Mouse (Mus musculus): Measurements from ENCODE around the gene G6pc3. TPM values are rescaled to one million over a fixed set of nuclear protein-coding genes. Genes with fewer than 3 reads are reported as not detected.
A peak's percentile ranks its signal among the peaks of the same experiment; 100 is the strongest.

G6pc3 gene
- total RNA-seq, 2 experiments from 2014 or later: 45.1 to 47.3 TPM

DNA sequence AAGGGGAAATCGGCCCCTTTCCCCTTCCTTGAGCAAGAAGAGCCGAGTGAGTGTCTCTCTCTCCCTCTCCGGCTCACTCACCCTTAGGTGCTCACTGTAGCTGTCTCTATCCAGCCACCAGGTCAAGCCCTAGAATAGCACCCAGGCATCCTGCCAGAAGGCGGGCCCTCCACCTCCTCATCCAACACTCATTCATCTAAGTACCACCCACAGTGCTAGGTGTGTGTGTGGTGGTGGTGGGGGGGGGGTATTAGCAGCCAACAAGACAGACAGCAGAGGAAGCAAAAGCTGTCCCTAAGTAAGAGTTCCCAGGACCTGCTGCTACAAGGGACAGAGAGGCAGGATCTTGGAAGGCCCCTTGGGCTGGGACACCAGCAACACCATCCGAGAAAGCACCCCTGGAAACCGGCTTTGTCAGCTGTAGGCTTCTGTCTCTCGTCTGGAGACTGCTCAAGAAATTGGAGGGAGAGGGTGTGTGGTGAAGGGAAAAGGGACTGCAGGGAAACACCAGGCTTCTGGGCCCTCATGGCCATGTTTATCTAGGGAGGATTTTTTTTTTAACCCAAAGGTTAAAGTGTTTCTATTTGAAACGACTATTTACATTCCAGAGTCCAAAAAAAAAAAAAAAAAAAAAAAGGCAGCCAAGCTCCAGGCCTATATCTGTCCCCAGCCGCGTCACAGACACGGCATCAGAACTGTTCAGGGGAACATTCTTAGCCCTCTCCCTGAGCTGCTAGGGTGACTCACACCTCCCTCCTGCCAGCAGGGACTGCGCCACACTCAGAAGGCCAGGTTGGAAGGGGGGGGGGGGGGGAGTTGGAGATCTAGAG, 26.9 kb downstream of the G6pc3 start:
- peak; percentile 55 to 71 for DNase-seq
- intact Hi-C loops (cut with DNase I): loop anchor here (5.0 kb wide), 2 partner anchors 216 to 234 kb away; partner anchors contain the start of genes Cfap97d1 and Grn

DNA sequence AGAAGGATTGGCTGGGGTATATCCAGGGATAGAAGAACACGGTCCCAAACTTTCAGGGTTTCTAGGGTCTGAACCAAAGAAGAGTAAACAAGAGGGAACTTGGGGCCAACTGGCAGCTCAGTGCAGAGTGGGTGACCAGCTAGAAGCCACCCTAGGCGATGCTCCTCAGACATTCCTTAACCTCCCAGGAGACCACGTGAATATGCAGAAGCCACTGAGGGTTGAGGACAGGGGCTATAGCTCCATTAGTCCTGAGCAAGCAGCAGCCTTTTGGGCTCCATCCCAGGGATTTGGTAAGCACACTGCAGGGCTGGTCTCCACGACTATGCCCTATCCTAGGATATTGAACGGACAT, 27.4 kb downstream of the G6pc3 start:
- DNase-seq: no peak
- intact Hi-C loops (cut with DNase I): loop anchor here (5.0 kb wide), 2 partner anchors 215 to 235 kb away; partner anchors contain the start of genes Cfap97d1 and Grn

DNA sequence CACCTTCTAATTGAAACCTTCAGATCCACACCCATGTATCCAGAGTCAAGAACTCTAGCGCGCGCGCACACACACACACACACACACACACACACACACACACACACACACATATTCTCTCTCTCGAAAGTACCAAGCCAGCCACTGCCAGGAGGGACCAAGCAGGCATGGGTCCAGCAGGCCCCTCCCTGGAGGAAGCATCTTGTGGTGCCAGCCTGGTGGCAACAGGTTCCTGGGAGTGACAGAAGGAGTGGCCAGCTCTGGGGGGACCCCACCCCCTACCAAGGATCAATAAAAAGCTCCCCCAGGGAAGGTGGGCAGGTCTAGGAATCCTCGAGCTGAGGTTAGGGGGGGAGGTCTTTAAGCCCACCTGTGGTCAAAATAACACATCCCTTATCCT, 28.0 kb downstream of the G6pc3 start:
- no peak for DNase-seq
- intact Hi-C loops (cut with DNase I): loop anchor here (5.0 kb wide), 2 partner anchors 215 to 235 kb away; partner anchors contain the start of genes Cfap97d1 and Grn

DNA sequence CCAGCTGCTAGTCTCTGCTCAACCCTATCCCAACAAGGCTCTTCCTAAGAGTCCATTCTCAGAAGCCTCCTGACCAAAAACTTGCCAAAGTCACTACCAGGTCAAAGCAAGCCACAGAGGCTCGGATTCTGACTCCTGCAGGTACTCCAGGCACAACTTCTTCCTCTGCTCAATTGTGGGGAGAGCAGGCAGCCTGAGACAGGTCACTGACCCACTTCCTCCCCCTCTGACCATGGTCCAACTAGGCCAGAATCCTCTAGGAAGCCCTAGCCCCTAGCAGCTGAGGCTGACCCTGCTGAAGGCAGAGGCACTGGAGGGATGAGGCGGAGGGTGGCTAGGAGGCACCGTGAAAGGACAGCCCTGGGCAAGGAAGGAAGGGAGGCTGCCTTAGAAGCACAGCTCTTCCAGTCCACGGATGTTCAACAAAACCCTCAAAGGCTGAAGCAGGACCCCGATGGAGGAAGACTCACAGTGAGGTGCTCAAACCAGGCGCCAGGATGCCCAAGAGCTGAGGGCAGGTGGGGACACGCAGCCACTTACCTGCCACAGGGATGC, 28.5 kb downstream of the G6pc3 start:
- DNase-seq: no peak

DNA sequence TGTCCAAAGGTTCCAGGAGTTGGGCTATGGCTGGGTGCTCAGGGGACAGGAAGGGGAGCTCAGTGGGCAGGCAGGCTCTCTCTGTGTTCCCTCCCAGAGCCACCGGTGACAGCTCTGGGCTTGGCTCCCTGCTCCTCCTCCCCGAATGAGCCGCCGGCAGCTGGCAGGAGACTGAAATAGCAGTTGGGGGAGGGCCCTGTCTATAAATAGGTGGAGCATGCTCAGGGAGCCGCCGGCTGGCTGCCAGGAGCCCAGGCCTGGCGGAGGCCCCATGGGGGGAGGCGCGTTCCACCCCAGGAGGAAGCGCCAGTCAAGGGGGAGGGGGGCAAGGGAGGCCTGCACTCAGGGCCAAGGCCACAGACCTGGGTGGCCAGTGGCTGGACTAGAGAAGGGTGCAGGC, 29.4 kb downstream of the G6pc3 start:
- DNase-seq: peak; percentile 96 to 97
- intact Hi-C loops (cut with DNase I): loop anchor here (5.0 kb wide), 2 partner anchors 214 to 236 kb away; partner anchors contain the start of genes Cfap97d1 and Grn

More for the DNA sequence above, 28.5 kb downstream of the G6pc3 start:
- intact Hi-C loops (cut with DNase I): loop anchor here (5.0 kb wide), 2 partner anchors 214 to 236 kb away; partner anchors contain the start of genes Cfap97d1 and Grn

DNA sequence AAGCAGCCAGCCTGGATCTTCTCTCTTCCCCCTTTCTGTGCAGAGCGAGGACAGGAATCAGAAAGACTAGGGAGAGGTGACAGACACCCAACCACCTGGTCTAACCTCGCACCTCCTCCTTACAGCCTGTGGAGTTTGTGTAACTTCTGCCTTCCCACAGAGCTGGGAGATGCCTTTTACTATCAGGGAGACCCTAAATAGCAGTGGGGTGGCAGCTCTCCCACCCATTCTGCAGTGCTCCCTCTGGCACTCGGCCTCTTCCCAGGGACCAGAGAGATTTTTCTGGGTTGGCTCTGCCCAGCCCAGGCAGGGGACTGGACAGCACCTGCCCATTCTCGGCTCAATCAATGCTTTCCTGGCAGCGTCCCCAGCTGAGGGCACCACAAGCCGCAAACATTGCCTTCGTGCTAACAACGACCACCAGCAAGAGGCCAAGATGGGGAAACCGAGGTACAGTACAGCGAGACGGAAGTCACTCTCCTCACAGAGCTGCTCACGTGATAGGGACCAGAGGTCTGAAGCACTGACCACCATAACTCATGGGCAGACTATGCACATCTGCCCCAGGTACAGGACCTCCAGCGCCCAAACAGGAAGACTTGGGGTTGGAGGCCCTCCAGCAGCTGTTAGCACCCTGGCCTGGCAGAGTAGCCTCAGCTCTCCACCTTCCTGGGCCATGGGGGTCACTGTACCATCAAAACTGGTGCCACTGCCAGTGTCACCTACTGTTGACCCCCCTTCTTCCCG, 30.0 kb downstream of the G6pc3 start:
- intact Hi-C loops (cut with DNase I): loop anchor here (5.0 kb wide), 2 partner anchors 213 to 237 kb away; partner anchors contain the start of genes Cfap97d1 and Grn
- no peak for DNase-seq

DNA sequence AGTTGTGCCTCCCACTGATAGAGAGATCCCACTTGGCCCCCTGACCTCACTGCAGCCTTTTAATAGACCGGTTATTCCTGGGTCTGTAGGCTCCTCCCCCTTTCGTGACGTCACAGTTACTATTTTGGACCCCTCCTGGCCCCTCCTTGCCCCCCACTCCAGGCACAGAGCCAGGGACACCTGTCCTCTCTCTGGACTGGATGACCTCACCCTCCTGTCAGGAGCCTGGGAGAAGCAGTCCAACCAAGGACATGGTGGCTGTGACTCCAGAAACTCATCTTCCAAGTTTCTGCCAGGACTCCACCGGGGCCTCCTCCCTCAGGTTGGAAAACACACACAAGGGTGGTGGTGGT, 30.6 kb downstream of the G6pc3 start:
- intact Hi-C loops (cut with DNase I): loop anchor here (5.0 kb wide), 2 partner anchors 212 to 238 kb away; partner anchors contain the start of genes Cfap97d1 and Grn
- DNase-seq: peak; percentile 76 to 83

DNA sequence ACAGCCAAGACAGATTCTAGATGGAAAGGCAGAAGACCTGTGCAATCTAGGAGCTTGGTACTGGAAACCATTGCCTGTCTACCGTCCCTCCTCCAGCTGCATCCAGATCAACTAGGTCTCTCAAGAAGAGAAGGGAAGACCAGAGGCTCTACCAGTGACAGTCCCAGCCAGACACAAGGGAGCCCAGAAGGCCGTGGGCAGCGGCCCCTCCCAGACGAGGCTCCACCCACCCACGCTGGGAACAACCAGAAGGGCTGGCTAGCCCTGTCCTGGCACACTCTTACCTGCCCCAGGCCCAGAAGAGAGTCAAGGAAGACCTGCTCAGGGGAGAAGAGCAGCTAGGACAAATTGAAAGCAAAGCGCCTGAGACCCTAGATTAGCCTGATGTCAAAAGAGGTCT, 31.0 kb downstream of the G6pc3 start:
- no peak for DNase-seq
- intact Hi-C loops (cut with DNase I): no loop called here

DNA sequence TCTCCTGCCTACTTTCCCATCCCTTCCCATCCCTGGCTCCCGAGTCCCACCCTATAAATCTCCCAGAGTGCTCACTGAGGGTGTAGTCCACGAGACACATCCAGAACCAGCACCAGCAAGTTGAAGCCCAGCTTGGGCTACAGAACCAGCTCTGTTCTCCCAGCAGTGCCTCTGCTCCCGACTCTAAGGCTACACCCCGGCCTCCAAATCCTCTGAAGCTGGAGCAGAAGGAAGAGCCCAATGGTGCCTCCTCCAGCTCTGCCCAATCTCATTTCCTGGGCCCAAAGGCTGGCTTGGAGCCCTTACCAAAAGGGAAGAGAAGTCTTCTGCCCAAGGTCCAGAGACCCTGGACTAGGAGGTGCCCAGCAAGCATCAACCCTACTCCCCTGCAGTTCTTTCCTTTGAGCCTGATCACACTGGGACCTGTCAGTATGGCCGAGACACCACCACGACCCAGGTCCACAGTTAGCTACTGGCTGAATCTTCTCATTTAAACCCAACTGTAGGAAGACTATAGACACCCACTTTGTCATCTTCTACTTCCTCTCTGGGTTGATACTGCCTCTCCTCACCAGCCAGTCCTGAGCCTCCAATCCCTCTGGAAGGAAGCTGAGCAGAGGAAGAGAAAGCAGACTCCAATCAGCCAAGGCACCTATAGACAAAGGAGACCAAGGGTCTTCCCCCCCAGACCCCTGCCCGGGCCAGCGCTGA, 32.0 kb downstream of the G6pc3 start:
- intact Hi-C loops (cut with DNase I): no loop called here
- DNase-seq: no peak

DNA sequence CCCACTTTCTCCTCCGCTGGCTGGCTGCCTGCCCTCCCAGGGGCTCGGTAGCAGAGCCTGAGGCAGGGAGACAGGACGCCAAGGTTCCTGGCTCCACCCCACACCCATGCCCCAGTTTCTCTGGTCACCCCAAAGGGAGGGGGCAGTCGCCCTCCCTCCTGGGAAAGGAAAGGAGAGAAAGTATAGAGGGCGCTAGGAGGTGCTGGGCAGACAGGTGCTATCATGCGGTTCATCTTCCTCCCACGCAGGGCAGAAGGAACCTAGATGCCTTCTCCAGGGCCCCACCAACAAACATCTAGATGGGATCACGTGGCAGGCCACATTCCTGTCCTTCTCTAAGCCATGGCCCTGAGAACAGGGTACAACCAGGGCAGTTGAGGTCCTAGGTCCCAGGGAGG, 32.5 kb downstream of the G6pc3 start:
- no peak for DNase-seq

DNA sequence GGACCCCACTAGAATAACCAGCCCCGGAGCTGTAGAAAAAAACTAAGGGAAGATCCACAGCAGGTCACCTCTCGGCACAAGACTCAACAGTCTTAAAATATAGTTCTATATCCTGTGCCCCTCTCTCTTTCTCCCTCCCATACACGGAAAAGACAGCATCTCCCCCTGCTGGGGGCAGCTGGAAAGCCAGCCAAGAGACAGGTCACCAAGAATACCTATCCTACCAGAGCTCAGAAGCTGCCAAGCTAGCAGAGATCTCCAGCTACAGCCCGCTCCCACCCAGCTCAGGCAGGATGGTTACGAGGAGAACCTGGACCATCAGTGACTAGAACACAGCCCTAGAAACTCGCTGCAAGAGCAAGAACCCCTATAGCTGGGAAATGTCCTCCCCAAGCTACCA, 33.7 kb downstream of the G6pc3 start:
- intact Hi-C loops (cut with DNase I): no loop called here
- no peak for DNase-seq

More for the DNA sequence above, 32.5 kb downstream of the G6pc3 start:
- intact Hi-C loops (cut with DNase I): no loop called here

DNA sequence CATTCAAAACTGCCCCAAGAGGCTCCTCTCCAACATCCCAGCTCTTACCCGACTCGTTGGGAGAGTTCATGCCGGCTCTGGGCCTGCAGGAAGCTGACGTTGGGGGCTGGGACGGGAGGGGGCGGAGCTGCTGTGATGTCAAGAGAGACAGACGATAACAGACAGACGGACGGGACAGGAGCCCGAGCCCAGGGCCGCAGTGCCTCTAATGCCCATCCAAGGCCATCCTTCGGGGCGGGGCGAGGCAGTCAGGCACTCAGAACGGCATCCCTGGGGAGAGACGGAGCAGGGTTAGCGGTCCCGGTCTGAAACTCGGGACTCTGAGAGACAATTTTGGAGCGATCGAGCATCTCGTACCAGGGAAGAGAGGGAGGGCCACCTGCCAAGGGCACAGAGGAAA, 35.3 kb downstream of the G6pc3 start:
- no peak for DNase-seq
- intact Hi-C loops (cut with DNase I): loop anchor here (2.0 kb wide), 1 partner anchor 34 kb away; no protein-coding TSS in a partner anchor

DNA sequence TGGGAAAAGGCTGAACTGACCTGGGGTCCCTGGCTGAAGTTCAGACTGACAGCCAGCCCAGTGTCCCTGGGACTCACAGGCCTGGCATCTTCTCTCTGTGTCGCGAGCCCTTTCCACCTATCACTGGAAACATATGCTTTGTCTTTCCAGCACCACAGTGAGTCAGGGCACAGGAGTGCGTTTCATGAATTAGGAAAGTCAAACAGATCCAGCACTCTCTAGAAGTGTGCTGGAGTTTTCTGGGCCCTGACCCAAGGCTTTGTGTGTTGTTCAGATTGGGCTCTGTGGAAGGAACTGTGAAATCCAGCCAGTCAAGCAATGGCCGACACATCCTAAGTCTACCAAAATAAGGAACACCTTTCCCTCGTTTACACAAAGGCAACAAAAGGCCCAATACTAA, 35.8 kb downstream of the G6pc3 start:
- intact Hi-C loops (cut with DNase I): loop anchor here (2.0 kb wide), 1 partner anchor 34 kb away; no protein-coding TSS in a partner anchor
- DNase-seq: no peak

DNA sequence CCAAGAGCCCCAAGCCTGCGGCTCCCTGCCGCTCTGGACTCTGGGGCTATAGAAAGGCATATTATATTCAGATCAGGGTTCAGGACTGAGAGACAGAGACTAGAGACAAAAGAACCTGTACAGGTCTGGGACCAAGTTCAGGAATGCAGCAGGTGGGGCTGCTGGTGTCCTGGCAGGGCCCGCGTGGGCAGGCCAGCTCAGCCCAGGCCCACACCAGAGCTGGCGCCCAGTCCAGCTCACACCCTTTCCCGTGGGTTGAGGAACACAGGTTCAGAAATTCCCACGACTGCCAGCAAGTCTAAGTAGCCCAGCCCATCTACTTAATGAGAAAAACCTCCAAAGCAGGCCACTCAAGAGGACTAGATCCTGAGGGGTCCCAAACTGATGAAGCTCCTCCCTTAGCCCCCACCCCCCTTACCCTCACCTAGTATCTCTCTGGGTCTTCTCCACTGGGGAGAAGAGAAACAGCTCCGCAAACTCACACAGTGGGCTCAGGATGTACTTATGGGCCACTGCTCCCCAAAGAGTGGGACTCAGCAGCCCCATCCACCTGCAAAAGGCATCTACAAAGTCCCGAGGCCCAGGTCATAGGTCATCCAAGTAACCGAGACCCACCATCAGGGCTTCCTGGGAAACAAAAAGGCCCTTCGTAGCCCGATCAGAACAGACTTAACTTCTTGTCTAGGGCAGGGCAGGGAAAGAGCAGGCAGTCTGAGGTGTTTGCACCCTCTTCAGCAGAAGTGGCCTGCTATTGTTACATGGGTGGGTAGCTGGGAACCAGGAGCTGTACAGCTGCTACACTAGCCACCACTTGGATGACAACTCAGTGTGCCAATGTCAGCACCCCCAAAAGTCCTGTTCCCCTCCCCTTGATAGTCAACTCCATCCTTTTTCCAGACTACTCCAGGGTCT, 36.9 kb downstream of the G6pc3 start:
- intact Hi-C loops (cut with DNase I): no loop called here
- no peak for DNase-seq

DNA sequence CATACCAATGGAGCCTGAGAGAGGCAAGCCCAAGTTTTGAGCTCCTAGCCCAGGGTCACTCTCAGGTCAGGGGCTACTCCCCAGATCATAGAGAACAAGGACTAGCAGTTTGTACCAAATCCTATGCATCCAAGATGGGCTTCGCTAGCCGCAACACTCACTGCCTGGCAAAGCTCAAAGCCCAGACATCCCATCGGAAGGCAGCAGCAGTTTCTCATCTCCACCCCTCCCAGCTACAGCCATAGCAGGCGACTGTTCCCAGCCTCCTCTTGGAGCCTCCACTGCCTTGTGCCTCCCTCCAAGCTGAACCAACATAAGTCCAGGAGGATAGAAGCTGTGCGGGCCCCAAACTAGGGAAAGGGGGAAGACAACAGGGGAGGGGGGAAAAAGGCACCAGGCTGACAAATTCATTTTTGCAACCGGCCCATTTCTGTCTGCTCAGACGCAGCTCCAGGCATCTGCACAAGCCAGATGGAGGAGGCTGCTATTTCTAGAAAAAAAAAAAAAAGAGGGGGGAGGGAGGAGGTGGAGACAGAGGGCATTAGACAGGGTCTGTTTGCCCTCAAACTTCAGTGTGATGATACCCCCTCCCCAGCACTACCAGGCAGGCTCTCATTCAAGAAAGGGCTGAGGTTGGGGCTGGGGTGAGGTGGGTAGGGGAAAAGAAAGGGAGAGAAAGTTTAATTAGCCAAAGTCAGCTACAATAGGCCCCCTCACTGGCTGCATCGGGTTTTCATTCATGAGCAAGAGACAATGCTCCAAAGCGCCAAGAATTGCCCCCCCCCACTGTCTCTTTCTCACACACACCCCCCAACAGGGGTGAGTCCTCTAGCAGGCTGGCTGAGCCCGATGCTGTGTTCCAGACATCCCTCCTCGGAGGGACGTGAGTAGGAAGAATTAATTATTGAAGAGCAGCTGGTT, 38.1 kb downstream of the G6pc3 start:
- intact Hi-C loops (cut with DNase I): no loop called here
- no peak for DNase-seq

DNA sequence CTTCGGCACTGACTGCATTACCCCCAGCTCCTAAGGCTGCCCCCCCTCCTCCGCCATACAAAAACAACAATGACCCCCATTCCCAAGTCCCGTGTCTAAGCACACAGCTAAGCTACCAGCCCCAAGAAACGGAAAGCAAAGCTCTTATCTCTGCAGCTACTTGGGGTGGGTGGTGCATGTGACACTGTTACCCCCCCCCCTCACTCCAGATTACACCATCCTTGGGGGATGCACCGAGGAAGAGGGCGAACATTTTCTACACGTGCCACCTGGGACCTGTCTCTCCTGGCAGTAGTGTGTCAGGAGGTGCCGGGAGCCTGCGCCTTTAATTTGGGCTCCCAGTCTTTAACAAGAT, 38.7 kb downstream of the G6pc3 start:
- intact Hi-C loops (cut with DNase I): no loop called here
- no peak for DNase-seq

DNA sequence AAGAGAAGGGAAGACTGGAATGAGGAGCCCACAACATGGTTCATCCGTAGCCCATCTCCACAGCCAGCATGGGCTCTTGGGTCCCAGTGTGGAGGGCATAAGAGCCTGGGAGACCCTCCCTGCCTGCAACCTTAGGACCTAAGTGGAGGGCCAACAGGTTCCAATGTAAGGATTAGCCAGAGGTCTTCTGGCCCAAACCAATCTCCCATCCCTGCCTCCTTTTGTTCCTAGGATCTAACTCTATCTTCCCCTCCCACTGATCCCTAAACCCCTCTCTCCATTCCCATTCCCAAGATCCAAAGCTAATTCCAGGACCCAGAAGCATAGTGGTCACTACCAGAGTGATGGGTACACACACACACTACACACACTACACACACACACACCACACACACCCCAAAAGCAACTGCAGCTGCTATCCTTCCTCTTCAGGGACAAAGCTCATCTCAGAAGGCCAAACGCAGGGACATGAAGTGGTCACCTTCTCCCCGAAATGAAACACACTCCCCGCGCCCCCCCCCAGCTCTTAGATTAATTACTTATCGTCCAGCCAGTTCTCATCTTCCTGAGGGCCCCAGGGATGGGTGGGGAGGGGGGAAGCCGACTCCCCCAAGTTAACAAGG, 39.3 kb downstream of the G6pc3 start:
- no peak for DNase-seq
- intact Hi-C loops (cut with DNase I): no loop called here
